Mouse (Mus musculus): Measurements from ENCODE around the gene Adh1.

Gene Adh1

GRCm38 (mm10) chr3:138287686-138288085 is 26.9 kb downstream of the Adh1 start:
- DNase-seq (ENCODE audit: low spot score), result no peak

- DNase-seq (ENCODE audit: low spot score), result no peak
These were observed 29.9 kb downstream of the Adh1 start for GRCm38 (mm10) chr3:138290672-138291071.

GRCm38 (mm10) chr3:138291529-138292117 is 30.8 kb downstream of the Adh1 start:
- DNase-seq (ENCODE audit: low spot score), result no peak

- no peak for DNase-seq (ENCODE audit: low spot score)
These were observed 32.6 kb downstream of the Adh1 start for GRCm38 (mm10) chr3:138293298-138293895.

- DNase-seq (ENCODE audit: low spot score), result no peak
These were observed 39.3 kb downstream of the Adh1 start for GRCm38 (mm10) chr3:138300130-138300529.

- no peak for DNase-seq (ENCODE audit: low spot score)
These were observed 41.9 kb downstream of the Adh1 start for GRCm38 (mm10) chr3:138302676-138303075.

GRCm38 (mm10) chr3:138303771-138304488 is 43.1 kb downstream of the Adh1 start:
- DNase-seq (ENCODE audit: low spot score), result no peak

GRCm38 (mm10) chr3:138304489-138304871 is 43.7 kb downstream of the Adh1 start:
- DNase-seq (ENCODE audit: low spot score), result no peak

GRCm38 (mm10) chr3:138305486-138306289 is 44.9 kb downstream of the Adh1 start:
- no peak for DNase-seq (ENCODE audit: low spot score)

- no peak for DNase-seq (ENCODE audit: low spot score)
These were observed 45.5 kb downstream of the Adh1 start for GRCm38 (mm10) chr3:138306290-138306683.

- DNase-seq (ENCODE audit: low spot score), result no peak
These were observed 49.1 kb downstream of the Adh1 start for GRCm38 (mm10) chr3:138309910-138310309.

GRCm38 (mm10) chr3:138311015-138311414 is 50.2 kb downstream of the Adh1 start:
- no peak for DNase-seq (ENCODE audit: low spot score)

- no peak for DNase-seq (ENCODE audit: low spot score)
These were observed 52.2 kb downstream of the Adh1 start, which contains the start of gene Adh6a for GRCm38 (mm10) chr3:138312965-138313364. Gene Adh6a (plus strand): TSS chr3:138313286.

- DNase-seq (ENCODE audit: low spot score), result no peak
These were observed 56.2 kb downstream of the Adh1 start for GRCm38 (mm10) chr3:138316908-138317472.

GRCm38 (mm10) chr3:138325001-138325400 is 64.2 kb downstream of the Adh1 start:
- no peak for DNase-seq (ENCODE audit: low spot score)

- no peak for DNase-seq (ENCODE audit: low spot score)
These were observed 64.7 kb downstream of the Adh1 start for GRCm38 (mm10) chr3:138325466-138325865.

GRCm38 (mm10) chr3:138333910-138334309 is 73.1 kb downstream of the Adh1 start:
- DNase-seq (ENCODE audit: low spot score), result no peak

- DNase-seq (ENCODE audit: low spot score), result no peak
These were observed 73.5 kb downstream of the Adh1 start for GRCm38 (mm10) chr3:138334320-138334719.

- no peak for DNase-seq (ENCODE audit: low spot score)
These were observed 74.8 kb downstream of the Adh1 start for GRCm38 (mm10) chr3:138335566-138335965.

GRCm38 (mm10) chr3:138336104-138336754 is 75.4 kb downstream of the Adh1 start:
- DNase-seq (ENCODE audit: low spot score), result no peak

Measured in ovary, postnatal 10 days (tissue).